Mouse (Mus musculus) forebrain, embryonic 14.5 days (tissue): Measurements from ENCODE around the gene Chst8. TPM values are rescaled to one million over a fixed set of nuclear protein-coding genes. Genes with fewer than 3 reads are reported as not detected.

Experiments used
- ATAC-seq: fragments of 200-750 bp; cut with Nextera tagmentation; 2 replicates; pipeline ENCODE4 v1.8.0; 2017; ENCODE audit warnings: mild to moderate bottlenecking, moderate library complexity
- DNase-seq: peaks from one replicate; pipeline ENCODE4 v3.0.0-alpha.2; 2015; ENCODE audit warnings: low spot score
- H3K27ac ChIP-seq: fragments of 300-500 bp; sonication (generic); 2 replicates; pipeline ENCODE4 v1.5.1; 2014; ENCODE audit warnings: low read depth, mild to moderate bottlenecking, control low read depth, low read length, moderate library complexity
- H3K27me3 ChIP-seq: fragments of 300-500 bp; sonication (generic); replicated peaks from 2 replicates; pipeline ENCODE4 v1.6.1; 2014; ENCODE audit warnings: low read length, control low read depth, mixed read lengths; ENCODE audit not compliant: control insufficient read depth, insufficient read depth
- H3K36me3 ChIP-seq: fragments of 300-500 bp; sonication (generic); 2 replicates; pipeline ENCODE4 v1.6.1; 2014; ENCODE audit warnings: low read length, control low read depth; ENCODE audit not compliant: control insufficient read depth, insufficient read depth
- H3K4me1 ChIP-seq: fragments of 300-500 bp; sonication (generic); 2 replicates; pipeline ENCODE4 v1.6.1; 2014; ENCODE audit warnings: antibody characterized with exemption, low read length, control low read depth; ENCODE audit not compliant: control insufficient read depth, insufficient read depth
- H3K4me2 ChIP-seq: fragments of 300-500 bp; sonication (generic); 2 replicates; pipeline ENCODE4 v1.6.1; 2014; ENCODE audit warnings: mild to moderate bottlenecking, control low read depth, low read length
- H3K4me3 ChIP-seq: fragments of 300-500 bp; sonication (generic); 2 replicates; pipeline ENCODE4 v1.5.1; 2014; ENCODE audit warnings: low read depth, low read length, control low read depth
- H3K9ac ChIP-seq: fragments of 300-500 bp; sonication (generic); 2 replicates; pipeline ENCODE4 v1.6.1; 2014; ENCODE audit warnings: mild to moderate bottlenecking, low read length, control low read depth, moderate library complexity
- H3K9me3 ChIP-seq: fragments of 300-500 bp; sonication (generic); replicated peaks from 2 replicates; pipeline ENCODE4 v1.6.1; 2016; ENCODE audit warnings: low read length, control low read depth, mixed read lengths; ENCODE audit not compliant: control insufficient read depth
- WGBS: fragments of 180-500 bp; shearing (Covaris S2); extraction: QIAGEN DNeasy Blood & Tissue Kit; methylation state at CpG from one replicate; pipeline ENCODE4 v1.1.7; 2014; 5-methylcytosine and 5-hydroxymethylcytosine counted together
- polyA plus RNA-seq: library from polyadenylated mRNA; unstranded; fragments of >200 nt; fragmentation: Nextera tagmentation; extraction: Ambion mirVana; gene quantifications from 2 replicates; pipeline ENCODE4 v1.2.1, GENCODE M21; 2014

Chst8 gene
- polyA plus RNA-seq, 1 experiment from 2014 or later: 9.2 TPM

DNA sequence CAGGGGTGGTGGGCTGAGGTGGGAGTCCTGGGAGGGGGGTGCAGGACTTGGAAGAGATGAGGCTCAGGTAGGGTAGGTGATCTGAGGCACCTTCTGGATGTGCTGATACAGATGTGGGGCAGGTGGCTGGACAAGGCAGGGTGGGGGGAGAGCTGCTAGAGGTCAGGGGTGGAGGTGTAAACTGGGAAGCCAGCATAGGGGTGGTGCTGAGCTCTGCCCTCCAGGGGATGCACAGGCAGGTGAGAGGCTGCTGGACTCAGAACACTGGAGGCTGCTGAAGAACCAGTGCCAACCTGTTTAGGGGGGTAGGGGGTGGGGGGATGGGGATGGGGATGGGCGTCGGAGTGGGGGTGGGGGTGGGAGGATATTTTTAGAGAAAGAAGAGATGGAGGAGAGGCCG lies 141.7 kb downstream of the Chst8 start:
- no peak overlapping the region for H3K4me3 ChIP-seq
- no peak for ATAC-seq
- H3K4me1 ChIP-seq: no peaks in the 10 kb centered on the region
- no peaks in the 10 kb centered on the region for H3K36me3 ChIP-seq
- no peak overlapping the region for H3K27ac ChIP-seq
- no peaks in the 10 kb centered on the region for H3K9me3 ChIP-seq
- H3K9ac ChIP-seq: no peak overlapping the region
- H3K27me3 ChIP-seq: peaks cover 27% of the 10 kb centered on the region
- WGBS: 88% methylated on average over 3 of the region's 3 CpGs
- H3K4me2 ChIP-seq: no peak overlapping the region
- no peak for DNase-seq

DNA sequence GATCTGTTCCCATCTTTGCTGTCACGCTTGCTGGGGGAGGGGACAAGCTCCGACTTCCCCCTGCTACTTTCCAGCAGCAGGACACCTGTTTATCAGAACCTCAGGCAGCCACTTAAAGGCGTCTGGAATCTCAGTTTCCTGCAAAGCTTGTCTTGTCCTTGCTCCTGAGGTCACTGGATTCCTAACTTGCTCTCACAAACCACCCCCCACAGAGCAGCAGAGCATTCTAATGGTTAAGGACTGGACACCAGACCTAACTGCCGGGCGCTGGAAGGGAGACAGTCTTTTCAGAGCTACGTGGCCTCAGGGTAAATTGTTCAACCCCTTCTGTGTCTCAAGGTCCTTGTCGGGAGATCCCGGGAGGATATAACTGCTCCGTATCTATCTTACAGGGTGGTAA lies 143.2 kb downstream of the Chst8 start:
- Histone ChIP-seq H3K4me3 (no peak overlapping the region), H3K4me2 (no peak overlapping the region), H3K36me3 (no peaks in the 10 kb centered on the region), H3K27ac (no peak overlapping the region), H3K27me3 (peaks cover 12% of the 10 kb centered on the region), H3K9me3 (no peaks in the 10 kb centered on the region), H3K9ac (no peak overlapping the region), H3K4me1 (no peaks in the 10 kb centered on the region)
- ATAC-seq (no peak), DNase-seq (no peak)
- 24% methylated on average over 9 of the region's 9 CpGs for WGBS

DNA sequence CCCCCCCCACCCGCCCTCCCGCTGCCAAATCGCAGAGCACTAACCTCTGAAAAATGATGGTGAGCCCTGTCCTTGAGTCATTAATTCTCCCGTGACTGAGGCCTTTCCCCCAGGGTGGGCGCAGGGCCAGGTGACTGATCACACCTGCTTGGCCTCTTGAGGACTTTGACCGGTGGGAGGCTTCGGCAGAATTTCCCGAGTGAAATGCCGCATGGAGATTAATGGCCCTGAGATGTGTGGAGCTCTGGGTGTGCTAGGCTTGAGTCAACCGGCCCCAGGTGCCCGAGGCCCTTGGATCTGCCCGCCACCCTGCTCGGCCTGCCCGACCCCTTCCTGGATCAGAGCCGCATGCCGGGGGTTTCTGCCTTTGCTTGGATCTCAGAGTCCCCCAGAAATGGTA lies 144.6 kb downstream of the Chst8 start:
- 90% methylated on average over 16 of the region's 16 CpGs for WGBS
- H3K9ac ChIP-seq: no peak overlapping the region
- H3K27ac ChIP-seq: no peak overlapping the region
- ATAC-seq (no peak), DNase-seq (no peak)
- no peaks in the 10 kb centered on the region for H3K27me3 ChIP-seq
- H3K4me1 ChIP-seq: no peaks in the 10 kb centered on the region
- H3K4me3 ChIP-seq: no peak overlapping the region
- H3K9me3 ChIP-seq: no peaks in the 10 kb centered on the region
- no peak overlapping the region for H3K4me2 ChIP-seq
- no peaks in the 10 kb centered on the region for H3K36me3 ChIP-seq

DNA sequence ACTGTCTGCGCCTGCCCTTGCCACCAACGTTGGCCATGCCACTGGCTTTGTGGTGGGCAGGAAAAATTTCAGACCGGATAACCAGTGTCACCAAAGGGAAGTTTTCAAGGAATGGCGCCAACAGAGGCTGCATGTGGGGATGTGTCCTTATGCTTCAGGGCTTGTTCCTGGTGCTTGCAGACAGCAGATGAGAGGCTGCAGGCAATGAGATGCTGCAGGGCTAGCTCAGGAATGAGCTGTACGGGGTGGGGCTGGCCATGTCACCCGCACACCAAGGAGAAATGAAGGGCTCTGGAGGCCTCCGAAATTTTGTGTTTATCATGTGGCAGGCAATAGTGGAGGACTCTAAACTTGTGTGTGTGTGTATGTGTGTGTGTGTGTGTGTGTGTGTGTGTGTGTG lies 149.4 kb downstream of the Chst8 start:
- WGBS: 38% methylated on average over 7 of the region's 7 CpGs
- DNase-seq (no peak), ATAC-seq (no peak)
- H3K36me3 ChIP-seq: no peaks in the 10 kb centered on the region
- H3K9me3 ChIP-seq: no peaks in the 10 kb centered on the region
- no peak overlapping the region for H3K9ac ChIP-seq
- H3K27me3 ChIP-seq: no peaks in the 10 kb centered on the region
- H3K27ac ChIP-seq: no peak overlapping the region
- H3K4me2 ChIP-seq: no peak overlapping the region
- H3K4me1 ChIP-seq: no peaks in the 10 kb centered on the region
- no peak overlapping the region for H3K4me3 ChIP-seq

DNA sequence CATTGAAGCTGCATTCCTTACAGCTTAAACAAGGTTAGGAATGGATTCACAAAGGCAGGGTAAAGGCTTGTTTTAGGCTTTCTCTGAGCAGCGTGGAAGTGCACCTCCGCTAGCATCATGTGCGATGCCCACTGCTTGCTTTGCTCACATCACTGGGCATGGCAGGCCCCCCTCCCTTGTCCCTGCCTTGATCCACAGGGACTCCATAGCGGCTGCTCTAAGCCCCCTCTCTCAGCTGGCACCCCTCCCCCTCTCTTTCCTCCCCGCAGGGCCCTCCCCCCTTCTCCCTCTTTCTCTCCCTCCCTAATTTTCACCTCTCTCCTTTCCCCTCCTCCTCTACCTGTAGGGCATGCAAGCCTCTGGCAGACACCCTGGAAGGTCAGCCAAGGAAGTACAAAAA lies 150.3 kb downstream of the Chst8 start:
- no peaks in the 10 kb centered on the region for H3K9me3 ChIP-seq
- DNase-seq (no peak), ATAC-seq (no peak)
- no peak overlapping the region for H3K4me3 ChIP-seq
- no peak overlapping the region for H3K27ac ChIP-seq
- no peaks in the 10 kb centered on the region for H3K36me3 ChIP-seq
- WGBS: 7% methylated on average over 5 of the region's 5 CpGs
- no peaks in the 10 kb centered on the region for H3K27me3 ChIP-seq
- H3K4me1 ChIP-seq: no peaks in the 10 kb centered on the region
- no peak overlapping the region for H3K4me2 ChIP-seq
- H3K9ac ChIP-seq: no peak overlapping the region

DNA sequence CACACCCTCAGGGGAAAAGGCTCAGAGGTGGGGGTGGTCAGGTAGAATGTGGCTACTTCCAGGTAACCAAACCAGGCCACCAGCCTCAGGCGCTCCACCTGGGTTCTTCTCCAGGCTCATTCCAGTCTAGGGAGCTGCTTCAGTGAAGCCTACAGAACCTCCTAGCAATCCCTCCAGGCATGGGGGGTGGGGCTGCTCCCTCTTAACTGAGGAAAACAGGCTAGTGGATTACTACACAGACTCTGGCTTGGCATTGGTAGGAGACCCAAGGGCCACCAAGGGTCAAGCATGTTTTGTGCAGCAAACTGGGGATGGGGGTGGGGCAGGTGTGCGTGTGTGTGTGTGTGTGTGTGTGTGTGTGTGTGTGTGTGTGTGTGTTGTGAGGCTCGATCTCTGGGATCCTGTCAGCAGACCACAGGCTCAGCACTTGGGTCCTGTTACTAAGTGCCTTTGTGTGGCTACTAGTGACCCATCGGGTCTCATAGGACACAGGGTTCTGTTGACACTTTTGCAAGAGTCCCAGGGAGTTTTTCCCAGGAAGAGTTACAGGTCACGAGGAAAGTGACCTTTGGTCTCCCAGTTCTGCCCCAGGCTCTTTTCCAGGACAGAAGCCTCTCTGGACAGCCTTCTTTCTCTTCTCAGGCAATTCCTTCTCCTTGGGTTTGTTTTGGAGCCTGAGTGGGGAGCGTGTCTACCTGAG lies 153.0 kb downstream of the Chst8 start:
- Histone ChIP-seq H3K27ac (no peak overlapping the region), H3K36me3 (no peaks in the 10 kb centered on the region), H3K9me3 (no peaks in the 10 kb centered on the region), H3K4me2 (no peak overlapping the region), H3K4me1 (no peaks in the 10 kb centered on the region; the same call in 1 of the 2 replicates), H3K27me3 (no peaks in the 10 kb centered on the region), H3K9ac (no peak overlapping the region), H3K4me3 (no peak overlapping the region)
- DNase-seq (no peak), ATAC-seq (no peak)
- WGBS: 72% methylated on average over 6 of the region's 6 CpGs

DNA sequence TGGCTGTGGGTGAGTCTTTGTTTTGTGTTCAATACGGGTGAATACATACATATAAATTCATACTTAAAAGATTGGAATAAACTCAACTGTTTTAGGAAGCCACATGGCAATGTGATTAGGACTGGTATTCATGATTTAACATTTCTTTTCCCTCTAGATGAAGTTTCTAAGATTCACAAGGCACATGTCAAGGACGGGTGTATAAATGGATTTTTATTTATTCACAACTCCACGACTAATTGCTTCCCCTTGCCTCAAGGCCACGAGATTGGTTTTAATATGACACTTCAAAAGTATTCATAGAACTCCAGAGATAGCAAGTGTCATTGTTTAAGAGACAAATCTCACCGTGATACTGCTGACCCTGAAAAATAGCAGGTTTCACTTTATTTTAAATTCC lies 155.9 kb downstream of the Chst8 start, which contains the start of gene Kctd15:
TSS of gene Kctd15 (minus strand) at position 101 of the 400 bp plus-strand sequence.
- no peaks in the 10 kb centered on the region for H3K9me3 ChIP-seq
- H3K4me2 ChIP-seq: peak within 1 kb of the TSS; percentile 74
- no peaks in the 10 kb centered on the region for H3K36me3 ChIP-seq
- DNase-seq (no peak), ATAC-seq (no peak)
- H3K27ac ChIP-seq: peak within 1 kb of the TSS; percentile 99
- H3K9ac ChIP-seq: peak within 1 kb of the TSS; percentile 97
- peaks cover 9% of the 10 kb centered on the region for H3K4me1 ChIP-seq
- WGBS: 68% methylated on average over 5 of the region's 5 CpGs
- peak within 1 kb of the TSS; percentile 86 for H3K4me3 ChIP-seq
- H3K27me3 ChIP-seq: no peaks in the 10 kb centered on the region

DNA sequence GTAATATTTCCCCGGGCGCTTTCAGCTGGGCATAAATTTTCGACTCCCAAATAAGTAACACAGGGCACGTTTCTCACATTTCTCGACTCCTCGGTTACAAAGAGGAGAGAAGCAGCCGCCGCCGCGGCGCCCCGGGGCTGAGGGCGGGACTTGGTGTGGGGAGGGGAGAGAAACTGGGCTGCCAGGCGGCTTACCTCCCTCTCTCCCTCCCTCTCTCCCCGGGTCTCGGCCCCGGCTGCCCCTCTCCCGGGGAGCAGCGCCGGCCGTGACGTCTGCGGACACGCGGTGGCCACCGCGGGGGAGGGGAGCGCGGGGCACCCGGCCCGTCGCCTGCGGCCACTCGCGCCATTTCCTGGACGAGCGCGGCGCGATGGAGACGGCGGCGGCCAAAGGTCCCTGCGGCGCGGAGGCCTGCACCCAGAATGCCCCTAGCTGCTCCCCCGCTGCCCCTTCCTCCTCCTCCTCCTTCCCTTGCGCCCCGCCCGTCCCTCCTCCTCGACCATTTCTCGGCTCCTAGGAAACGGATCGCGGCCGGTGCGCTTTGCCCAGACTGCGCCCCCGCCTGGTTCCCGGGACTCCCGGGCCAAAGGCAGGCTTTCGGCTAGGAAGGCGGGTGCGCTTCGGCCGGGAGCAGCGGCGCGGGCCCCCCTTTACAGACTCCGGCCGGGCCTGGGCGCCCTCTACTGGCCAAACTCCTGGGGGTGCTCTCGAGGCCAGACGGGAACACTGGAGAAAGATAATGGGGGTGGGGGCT lies 157.2 kb downstream of the Chst8 start:
- peak; percentile 95 for DNase-seq
- no peaks in the 10 kb centered on the region for H3K27me3 ChIP-seq
- H3K4me2 ChIP-seq: peak overlapping the region; percentile 74
- peak overlapping the region; percentile 99 for H3K27ac ChIP-seq
- peak; percentile 77 for ATAC-seq
- WGBS: under 1% methylated on average over 46 of the region's 74 CpGs
- H3K36me3 ChIP-seq: 0 out of 2 replicates have a peak, but pooled peaks cover 4% of the 10 kb centered on the region
- H3K4me1 ChIP-seq: peaks cover 14% of the 10 kb centered on the region
- H3K9ac ChIP-seq: peak overlapping the region; percentile 97
- H3K9me3 ChIP-seq: no peaks in the 10 kb centered on the region
- peak overlapping the region; percentile 86 for H3K4me3 ChIP-seq
